Mouse (Mus musculus) kidney, postnatal 0 days (tissue): ENCODE data around the gene Tmem132d. TPM values are rescaled to one million over a fixed set of nuclear protein-coding genes. Genes with fewer than 3 reads are reported as not detected.
A peak's percentile ranks its signal among the peaks of the same experiment; 100 is the strongest.

Source experiments
- ATAC-seq: fragments of 200-750 bp; cut with Nextera tagmentation; replicated peaks from 2 replicates; pipeline ENCODE4 v1.8.0; 2017; ENCODE audit warnings: low read depth, moderate number of reproducible peaks, moderate TSS enrichment, moderate library complexity; ENCODE audit not compliant: low FRiP score
- DNase-seq: peaks from one replicate; pipeline ENCODE4 v3.0.0-alpha.2; 2016; ENCODE audit warnings: low spot score
- H3K27ac ChIP-seq: fragments of 300-500 bp; sonication (generic); 2 replicates; pipeline ENCODE4 v1.5.1; 2014; ENCODE audit warnings: mild to moderate bottlenecking
- H3K27me3 ChIP-seq: fragments of 300-500 bp; sonication (generic); 2 replicates; pipeline ENCODE4 v1.6.1; 2014; ENCODE audit warnings: low read length, mixed read lengths; ENCODE audit not compliant: insufficient read depth
- H3K36me3 ChIP-seq: fragments of 300-500 bp; sonication (generic); 2 replicates; pipeline ENCODE4 v1.6.1; 2014; ENCODE audit warnings: low read length, mixed read lengths; ENCODE audit not compliant: insufficient read depth
- H3K4me1 ChIP-seq: fragments of 300-500 bp; sonication (generic); replicated peaks from 2 replicates; pipeline ENCODE4 v1.6.1; 2014; ENCODE audit warnings: antibody characterized with exemption, low read length, mixed read lengths; ENCODE audit not compliant: insufficient read depth
- H3K4me2 ChIP-seq: fragments of 300-500 bp; sonication (generic); 2 replicates; pipeline ENCODE4 v1.6.1; 2014; ENCODE audit warnings: mild to moderate bottlenecking, low read length, moderate library complexity, mixed read lengths
- H3K4me3 ChIP-seq: fragments of 300-500 bp; sonication (generic); replicated peaks from 2 replicates; pipeline ENCODE4 v1.5.1; 2014; ENCODE audit warnings: low read depth, low read length
- H3K9ac ChIP-seq: fragments of 300-500 bp; sonication (generic); 2 replicates; pipeline ENCODE4 v1.6.1; 2014; ENCODE audit warnings: low read depth, low read length
- H3K9me3 ChIP-seq: fragments of 300-500 bp; sonication (generic); replicated peaks from 2 replicates; pipeline ENCODE4 v1.6.1; 2016; ENCODE audit warnings: low read length, inconsistent platforms, mixed read lengths
- CTCF ChIP-seq: IDR thresholded peaks from 2 replicates; pipeline ENCODE4 v1.5.1; 2016; ENCODE audit warnings: antibody characterized with exemption, low read depth, mild to moderate bottlenecking, moderate library complexity
- whole genome bisulfite sequencing: fragments of 180-500 bp; shearing (Covaris S2); extraction: QIAGEN DNeasy Blood & Tissue Kit; methylation state at CpG from one replicate; pipeline ENCODE4 v1.1.7; 2014; 5-methylcytosine and 5-hydroxymethylcytosine counted together
- polyA plus RNA-seq: library from polyadenylated mRNA; unstranded; fragments of >200 nt; fragmentation: Nextera tagmentation; extraction: Ambion mirVana; gene quantifications from 2 replicates; pipeline ENCODE4 v1.2.1, GENCODE M21; 2015

The Tmem132d gene
- polyA plus RNA-seq, 1 experiment from 2014 or later = 0.14 TPM

- no peak for TF ChIP-seq CTCF
- Histone ChIP-seq H3K9me3 (no peaks in the 10 kb centered on the region), H3K27ac (no peak overlapping the region), H3K9ac (no peak overlapping the region), H3K36me3 (no peaks in the 10 kb centered on the region), H3K27me3 (no peaks in the 10 kb centered on the region), H3K4me3 (no peak overlapping the region), H3K4me1 (no peaks in the 10 kb centered on the region), H3K4me2 (no peak overlapping the region)
- WGBS = 93% methylated on average over 6 of the region's 6 CpGs
- ATAC-seq = no peak
- DNase-seq = no peak
Measured at GRCm38 (mm10) chr5:128267366-128267765, 165.5 kb downstream of the Tmem132d start.

DNA sequence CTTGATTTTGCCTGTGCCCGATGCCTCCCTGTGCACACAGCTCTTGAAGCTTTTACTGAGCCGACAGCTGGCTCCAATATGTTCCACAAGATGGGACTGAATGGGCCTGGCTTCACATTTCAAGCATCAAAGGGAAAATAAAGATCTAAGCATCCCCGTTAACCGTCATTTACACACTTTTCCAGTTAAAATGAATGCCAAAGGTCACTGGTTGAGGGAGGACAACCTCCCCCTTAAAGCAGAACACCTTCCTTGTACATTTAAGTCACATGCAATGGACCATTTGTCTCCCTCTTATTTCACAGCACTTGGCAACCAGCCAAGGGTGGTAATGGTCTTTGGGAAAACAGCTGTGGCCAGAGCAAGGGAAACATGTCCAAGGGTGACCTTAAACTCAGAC lies 188.7 kb downstream of the Tmem132d start:
- ATAC-seq (no peak), DNase-seq (peak; percentile 11)
- Histone ChIP-seq H3K4me2 (no peak overlapping the region), H3K36me3 (no peaks in the 10 kb centered on the region), H3K9me3 (no peaks in the 10 kb centered on the region), H3K27me3 (no peaks in the 10 kb centered on the region), H3K9ac (no peak overlapping the region), H3K4me3 (no peak overlapping the region), H3K4me1 (no peaks in the 10 kb centered on the region), H3K27ac (no peak overlapping the region)
- no peak for TF ChIP-seq CTCF
- 15% methylated on average over 4 of the region's 4 CpGs for WGBS

DNA sequence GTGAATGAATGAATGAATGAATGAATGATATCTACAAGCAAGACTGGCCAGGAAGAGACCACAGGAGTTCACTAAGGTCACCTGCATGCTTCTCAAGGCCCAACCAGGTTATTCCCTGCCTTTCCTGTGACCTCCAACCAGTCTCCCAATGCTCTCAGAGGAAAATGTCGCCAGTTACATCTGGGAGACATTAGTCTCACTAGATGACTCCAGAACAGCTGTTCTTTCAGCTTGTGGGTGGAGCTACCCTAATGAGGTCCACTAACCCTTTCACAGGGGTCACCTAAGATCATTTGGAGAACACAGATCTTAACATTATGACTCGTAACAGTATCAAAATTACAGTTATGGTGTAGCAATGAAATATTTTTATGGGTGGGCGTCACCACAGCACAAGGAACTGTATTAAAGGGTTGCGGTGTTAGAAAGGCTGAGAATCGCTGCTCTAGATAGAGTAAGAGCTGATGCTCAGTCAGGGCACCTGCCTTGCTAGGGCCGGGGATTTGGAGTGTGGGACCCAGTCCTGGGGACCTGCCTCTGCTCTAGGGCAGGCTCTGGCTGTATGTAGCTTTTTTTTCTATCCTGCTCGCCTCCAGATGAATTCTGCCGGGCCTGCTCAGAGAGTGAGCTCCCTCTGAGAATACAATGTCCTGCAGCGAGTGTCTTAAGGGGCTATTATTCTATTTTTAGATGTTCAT lies 196.1 kb downstream of the Tmem132d start:
- DNase-seq = no peak
- Histone ChIP-seq H3K9ac (no peak overlapping the region), H3K4me3 (no peak overlapping the region), H3K4me2 (no peak overlapping the region), H3K27ac (no peak overlapping the region), H3K36me3 (no peaks in the 10 kb centered on the region), H3K4me1 (no peaks in the 10 kb centered on the region), H3K9me3 (no peaks in the 10 kb centered on the region), H3K27me3 (no peaks in the 10 kb centered on the region)
- WGBS = 66% methylated on average over 9 of the region's 9 CpGs
- no peak for TF ChIP-seq CTCF
- no peak for ATAC-seq

GRCm38 (mm10) chr5:128235611-128236010 lies 197.3 kb downstream of the Tmem132d start:
- no peak for TF ChIP-seq CTCF
- Histone ChIP-seq H3K4me3 (no peak overlapping the region), H3K4me1 (no peaks in the 10 kb centered on the region), H3K36me3 (no peaks in the 10 kb centered on the region), H3K4me2 (no peak overlapping the region), H3K9ac (no peak overlapping the region), H3K27ac (no peak overlapping the region), H3K27me3 (no peaks in the 10 kb centered on the region), H3K9me3 (no peaks in the 10 kb centered on the region)
- DNase-seq (no peak), ATAC-seq (no peak)
- 15% methylated on average over 1 of the region's 1 CpGs for WGBS

DNA sequence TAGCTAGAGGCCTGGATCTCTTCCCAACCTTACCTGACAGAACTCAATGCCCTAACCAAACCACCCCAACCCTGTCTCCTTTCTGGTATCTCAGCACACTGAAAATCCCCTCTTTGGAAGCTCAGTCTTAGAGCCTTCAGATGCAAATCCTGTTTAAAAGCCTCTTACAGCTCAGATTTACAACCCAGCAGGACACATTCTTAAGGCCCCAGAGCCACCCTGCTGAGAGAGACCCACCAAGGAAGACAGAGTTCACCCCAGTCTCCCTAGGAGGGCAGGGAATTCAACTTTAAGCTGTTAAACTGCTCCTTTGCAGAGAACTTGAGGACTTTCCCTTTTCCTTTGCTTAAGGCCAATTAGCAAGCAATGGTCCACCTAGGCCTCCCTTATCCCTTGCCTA lies 199.8 kb downstream of the Tmem132d start:
- Histone ChIP-seq H3K4me1 (no peaks in the 10 kb centered on the region), H3K27me3 (no peaks in the 10 kb centered on the region), H3K36me3 (no peaks in the 10 kb centered on the region), H3K4me2 (no peak overlapping the region), H3K9ac (no peak overlapping the region), H3K4me3 (no peak overlapping the region), H3K27ac (no peak overlapping the region), H3K9me3 (no peaks in the 10 kb centered on the region)
- TF ChIP-seq CTCF = no peak
- no peak for DNase-seq
- ATAC-seq = no peak

DNA sequence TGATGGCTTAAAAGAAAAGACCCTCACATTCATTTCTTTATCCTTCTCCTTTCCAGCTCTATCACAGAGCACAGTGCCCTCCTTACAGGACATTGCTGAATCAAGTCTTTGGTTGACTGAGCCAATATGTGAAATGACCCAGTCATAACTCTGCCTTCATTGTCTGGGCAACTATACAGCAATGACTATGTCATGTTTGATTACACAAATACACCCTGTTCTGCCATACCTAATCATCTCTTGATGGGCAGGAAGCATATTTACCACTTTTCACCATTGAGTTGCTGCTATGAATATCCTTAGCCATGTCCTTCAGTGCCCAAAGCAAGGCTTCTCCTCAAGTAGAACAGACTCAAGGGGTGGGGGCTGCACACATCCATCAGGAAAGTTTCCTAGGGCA lies 214.6 kb downstream of the Tmem132d start:
- H3K36me3 ChIP-seq = no peaks in the 10 kb centered on the region
- no peaks in the 10 kb centered on the region for H3K4me1 ChIP-seq
- H3K27me3 ChIP-seq = no peaks in the 10 kb centered on the region
- no peak overlapping the region for H3K4me3 ChIP-seq
- no peak for DNase-seq
- no peak overlapping the region for H3K27ac ChIP-seq
- H3K4me2 ChIP-seq = no peak overlapping the region
- no peak overlapping the region for H3K9ac ChIP-seq
- no peak for TF ChIP-seq CTCF
- ATAC-seq = no peak
- no peaks in the 10 kb centered on the region for H3K9me3 ChIP-seq

DNA sequence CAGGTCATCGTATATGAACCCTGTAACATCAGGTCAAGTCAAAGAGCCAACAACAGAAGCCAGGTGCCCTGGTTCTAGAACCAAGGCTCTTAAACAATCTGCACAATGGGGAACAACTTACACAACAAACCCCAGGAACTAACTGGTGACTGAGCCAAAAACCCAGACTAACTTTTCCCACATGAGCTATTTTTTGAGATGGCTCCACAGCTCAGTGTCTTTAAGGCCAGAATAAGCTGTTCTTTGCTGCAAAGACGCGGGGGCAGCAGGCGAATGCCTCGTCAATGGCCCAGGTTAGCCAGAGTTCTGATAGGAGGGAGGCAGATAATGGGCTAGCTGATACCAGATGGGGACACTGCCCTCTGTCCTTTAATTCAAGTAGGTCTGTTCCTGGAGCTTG lies 221.8 kb downstream of the Tmem132d start:
- Histone ChIP-seq H3K4me2 (no peak overlapping the region), H3K4me1 (no peaks in the 10 kb centered on the region), H3K9ac (no peak overlapping the region), H3K36me3 (no peaks in the 10 kb centered on the region), H3K9me3 (no peaks in the 10 kb centered on the region), H3K4me3 (no peak overlapping the region), H3K27ac (no peak overlapping the region), H3K27me3 (no peaks in the 10 kb centered on the region)
- ATAC-seq (no peak), DNase-seq (no peak)
- no peak for TF ChIP-seq CTCF
- 85% methylated on average over 5 of the region's 5 CpGs for WGBS
